Mouse (Mus musculus): ENCODE results near the gene Slc22a18.

DNA sequence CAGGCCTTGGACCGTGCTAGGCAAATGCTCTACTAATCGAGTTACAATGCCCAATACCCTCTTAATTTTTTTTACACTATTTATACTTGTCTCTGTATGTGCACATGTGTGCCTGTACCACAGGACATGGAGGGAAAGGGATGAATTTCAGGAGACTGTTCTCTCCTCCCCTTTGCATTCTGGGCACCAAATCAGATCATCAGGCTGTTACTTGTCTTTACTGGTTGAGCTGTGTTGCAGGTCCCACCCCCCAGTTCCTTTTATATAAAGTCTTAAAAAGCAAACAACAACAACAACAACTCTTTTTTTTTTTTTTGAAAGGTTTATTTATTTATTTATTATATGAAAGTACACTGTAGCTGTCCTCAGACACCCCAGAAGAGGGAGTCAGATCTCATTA lies 31.9 kb downstream of the Slc22a18 start:
- TF ChIP-seq CTCF (IDR thresholded peaks at IDR 0.05; ENCODE audit: borderline replicate concordance, extremely low read depth, insufficient read depth, insufficient read length) = no peak
- no peak for TF ChIP-seq POLR2A (IDR thresholded peaks at IDR 0.05; ENCODE audit: borderline replicate concordance, extremely low read depth, insufficient read depth, insufficient read length, poor library complexity, severe bottlenecking)

Measured in brain, embryonic 14.5 days (tissue).